In genomic region chr8:77444166-77444870, GRCm38 (mm10) we compare ENCODE assay signal across 9 mouse cellular contexts.
DNase-seq lines count a peak whose midpoint lies in the region; ATAC-seq and TF ChIP-seq lines count a peak whose summit lies in the region.
"Had no signal": no experiment of that assay in that cellular context is flagged by ENCODE, and none has a peak within 500 bp of the region (broad histone marks: within the 10 kb centered on the region; RNA-seq: fewer than 3 reads in every experiment).

No protein-coding gene starts in this region.

- WGBS in hindbrain, postnatal 0 days = 78% methylated on average over 10 of the region's 10 CpGs
- 85% methylated on average over 10 of the region's 10 CpGs for WGBS in hindbrain, embryonic 13.5 days
- 62% methylated on average over 10 of the region's 10 CpGs for WGBS in lung, embryonic 15.5 days
- 87% methylated on average over 10 of the region's 10 CpGs for WGBS in hindbrain, embryonic 12.5 days

- H3K27me3 ChIP-seq in hindbrain, postnatal 0 days (ENCODE audit: insufficient read depth, low read length) = no peaks in the 10 kb centered on the region
- H3K27me3 ChIP-seq in hindbrain, embryonic 13.5 days = no peaks in the 10 kb centered on the region
- H3K27me3 ChIP-seq in Patski = no peaks in the 10 kb centered on the region
- H3K27me3 ChIP-seq in lung, embryonic 15.5 days = no peaks in the 10 kb centered on the region
- H3K27me3 ChIP-seq in hindbrain, embryonic 12.5 days = no peaks in the 10 kb centered on the region
- H3K27me3 ChIP-seq: CH12.LX had no signal

- no peak overlapping the region for H3K4me2 ChIP-seq in hindbrain, postnatal 0 days (ENCODE audit: low read depth, low read length)
- H3K4me2 ChIP-seq in hindbrain, embryonic 13.5 days = no peak overlapping the region
- no peak overlapping the region for H3K4me2 ChIP-seq in lung, embryonic 15.5 days
- H3K4me2 ChIP-seq in hindbrain, embryonic 12.5 days (replicated peaks) = no peak overlapping the region

- no peaks in the 10 kb centered on the region for H3K4me1 ChIP-seq in hindbrain, postnatal 0 days (ENCODE audit: insufficient read depth, low read length)
- peaks cover 5% of the 10 kb centered on the region; the same call in 1 of the 2 replicates for H3K4me1 ChIP-seq in hindbrain, embryonic 13.5 days (replicated peaks)
- H3K4me1 ChIP-seq in lung, embryonic 15.5 days = peaks cover 20% of the 10 kb centered on the region
- peaks cover 3% of the 10 kb centered on the region; the same call in 1 of the 2 replicates for H3K4me1 ChIP-seq in hindbrain, embryonic 12.5 days

- no peak for ATAC-seq in hindbrain, postnatal 0 days
- ATAC-seq in hindbrain, embryonic 13.5 days (ENCODE audit: low FRiP score) = no peak
- peak; percentile 52 for ATAC-seq in Patski
- no peak for ATAC-seq in lung, embryonic 15.5 days (ENCODE audit: borderline replicate concordance, extremely low read depth, low FRiP score, low TSS enrichment)
- ATAC-seq in hindbrain, embryonic 12.5 days (ENCODE audit: low FRiP score) = no peak
- no peak for ATAC-seq in granulocyte monocyte progenitor cell, adult 5-6 weeks (replicated peaks; ENCODE audit: poor library complexity, severe bottlenecking)

- DNase-seq in hindbrain, postnatal 0 days (ENCODE audit: low spot score) = peak; percentile 23
- no peak for DNase-seq in Patski (ENCODE audit: low read depth, low spot score)
- peak; percentile 99 for DNase-seq in heart, adult 11 months
- DNase-seq in layer of hippocampus, adult 9-11 months = no peak

- in situ Hi-C loops in Patski (cut with MboI; ENCODE audit: low pct_unique_long_range_greater_than_20kb) = loop anchor here (25.0 kb wide), 1 partner anchor 318 kb away; no protein-coding TSS in a partner anchor

- H3K27ac ChIP-seq in hindbrain, postnatal 0 days = no peak overlapping the region
- no peak overlapping the region for H3K27ac ChIP-seq in hindbrain, embryonic 13.5 days
- peak overlapping the region; percentile 29 for H3K27ac ChIP-seq in lung, embryonic 15.5 days
- H3K27ac ChIP-seq in hindbrain, embryonic 12.5 days = no peak overlapping the region

- no peak for TF ChIP-seq CTCF in hindbrain, postnatal 0 days (IDR thresholded peaks at IDR 0.05; ENCODE audit: low read depth)
- no peak for TF ChIP-seq CTCF in Patski (IDR thresholded peaks at IDR 0.05)

- H3K9me3 ChIP-seq in hindbrain, postnatal 0 days (ENCODE audit: low read length) = no peaks in the 10 kb centered on the region
- peaks cover 13% of the 10 kb centered on the region; the same call in 1 of the 2 replicates for H3K9me3 ChIP-seq in hindbrain, embryonic 13.5 days
- H3K9me3 ChIP-seq in lung, embryonic 15.5 days = peaks cover 13% of the 10 kb centered on the region
- H3K9me3 ChIP-seq in hindbrain, embryonic 12.5 days (replicated peaks) = peaks cover 12% of the 10 kb centered on the region

- H3K4me3 ChIP-seq in hindbrain, postnatal 0 days (ENCODE audit: low read length) = no peak overlapping the region
- H3K4me3 ChIP-seq in hindbrain, embryonic 13.5 days = no peak overlapping the region
- H3K4me3 ChIP-seq in lung, embryonic 15.5 days = no peak overlapping the region
- H3K4me3 ChIP-seq in hindbrain, embryonic 12.5 days = no peak overlapping the region

- H3K36me3 ChIP-seq in hindbrain, postnatal 0 days (ENCODE audit: insufficient read depth, low read length) = no peaks in the 10 kb centered on the region
- 0 out of 2 replicates have a peak, but pooled peaks cover 3% of the 10 kb centered on the region for H3K36me3 ChIP-seq in hindbrain, embryonic 13.5 days
- peaks cover 20% of the 10 kb centered on the region for H3K36me3 ChIP-seq in lung, embryonic 15.5 days
- H3K36me3 ChIP-seq in hindbrain, embryonic 12.5 days = no peaks in the 10 kb centered on the region

- CTCF ChIA-PET in Patski (lab: Charles Lee) = no interaction called here

- H3K9ac ChIP-seq in hindbrain, postnatal 0 days (replicated peaks; ENCODE audit: low read length) = no peak overlapping the region
- H3K9ac ChIP-seq in hindbrain, embryonic 13.5 days = no peak overlapping the region; the same call in 1 of the 2 replicates
- no peak overlapping the region for H3K9ac ChIP-seq in lung, embryonic 15.5 days
- no peak overlapping the region for H3K9ac ChIP-seq in hindbrain, embryonic 12.5 days

- POLR2A ChIA-PET in Patski (lab: Charles Lee) = no interaction called here

Comparison
In these comparisons a context has a peak if more than half of its experiments do, and no peak if none do; other contexts are left out.
1. DNase-seq: peak in hindbrain, postnatal 0 days (single experiment) and heart, adult 11 months (single experiment); none in Patski (single experiment) and layer of hippocampus, adult 9-11 months (single experiment).